Mouse (Mus musculus): Measurements from ENCODE around the gene Myom1.

- no peak for TF ChIP-seq POLR2A (IDR thresholded peaks at IDR 0.05; ENCODE audit: borderline replicate concordance, low read depth, low read length)
- no peak for TF ChIP-seq CTCF (IDR thresholded peaks at IDR 0.05; ENCODE audit: low read depth, low read length)
Measured at GRCm38 (mm10) chr17:70995551-70995950, 6.9 kb upstream of the Myom1 start.

Measured in bone marrow macrophage, adult 2 months (primary cell).